Mouse (Mus musculus) bone marrow, adult 2 months (tissue): ENCODE results near the gene Dusp7. TPM values are rescaled to one million over a fixed set of nuclear protein-coding genes. Genes with fewer than 3 reads are reported as not detected.

Experiments
- H3K27ac ChIP-seq: fragments of 200-500 bp; 2 replicates; pipeline ENCODE4 v1.5.1; 2012; ENCODE audit warnings: low read depth, mild to moderate bottlenecking, control low read depth, inconsistent platforms, low read length; ENCODE audit not compliant: control insufficient read depth, poor library complexity, insufficient read depth
- H3K4me1 ChIP-seq: fragments of 200-500 bp; 2 replicates; pipeline ENCODE4 v1.6.1; 2011; ENCODE audit warnings: low read length; ENCODE audit not compliant: control insufficient read depth, insufficient read depth
- H3K4me3 ChIP-seq: fragments of 200-500 bp; replicated peaks from 2 replicates; pipeline ENCODE3; 2011; ENCODE audit warnings: mild to moderate bottlenecking, low read depth, low read length, control low read depth; ENCODE audit not compliant: control insufficient read depth
- CTCF ChIP-seq: fragments of 200-500 bp; IDR thresholded peaks from 2 replicates; pipeline ENCODE4 v1.5.1; 2011; ENCODE audit warnings: low read length, control low read depth; ENCODE audit not compliant: control insufficient read depth, insufficient read depth
- POLR2A ChIP-seq: fragments of 200-500 bp; IDR thresholded peaks from 2 replicates; pipeline ENCODE4 v1.6.1; 2011; ENCODE audit warnings: low read depth, mild to moderate bottlenecking, control low read depth, low read length, borderline replicate concordance; ENCODE audit not compliant: control insufficient read depth
- WGBS: fragments of 180-500 bp; shearing (Covaris S2); methylation state at CpG from one replicate; pipeline ENCODE4 v1.1.7; 2018; 5-methylcytosine and 5-hydroxymethylcytosine counted together
- polyA plus RNA-seq: library from polyadenylated mRNA; stranded (reverse); fragments of >200 nt; gene quantifications from 2 replicates; pipeline ENCODE4 v1.2.4, GENCODE M21; 2011; ENCODE audit warnings: low replicate concordance; ENCODE audit not compliant: missing spikeins, insufficient read depth, insufficient read length

The Dusp7 gene
- polyA plus RNA-seq, 1 experiment, result 11.6 TPM

DNA sequence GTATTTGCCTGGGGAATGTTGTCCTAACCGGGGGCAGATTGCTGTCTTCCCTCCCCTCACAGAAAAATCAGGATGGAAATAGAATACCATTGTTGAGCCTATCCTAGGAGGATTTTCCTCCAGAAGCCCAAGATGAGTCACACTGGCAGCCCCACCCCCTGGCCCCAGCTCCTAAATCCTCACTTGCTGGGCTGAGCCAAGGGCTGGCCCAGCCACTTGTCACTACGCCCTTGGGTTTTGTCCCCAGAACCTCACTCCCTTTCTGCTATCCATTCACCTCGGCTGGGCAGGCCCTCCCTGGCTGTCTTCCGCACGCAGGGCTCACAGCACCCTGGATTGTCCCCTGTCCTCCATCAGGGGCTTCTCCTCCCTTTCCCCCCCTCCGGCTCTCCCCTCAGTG, 23.3 kb upstream of the Dusp7 start:
- no peak overlapping the region for H3K27ac ChIP-seq
- TF ChIP-seq POLR2A, result no peak
- no peak for TF ChIP-seq CTCF
- H3K4me3 ChIP-seq, result no peak overlapping the region
- WGBS, result 77% methylated on average over 6 of the region's 6 CpGs
- no peaks in the 10 kb centered on the region for H3K4me1 ChIP-seq

DNA sequence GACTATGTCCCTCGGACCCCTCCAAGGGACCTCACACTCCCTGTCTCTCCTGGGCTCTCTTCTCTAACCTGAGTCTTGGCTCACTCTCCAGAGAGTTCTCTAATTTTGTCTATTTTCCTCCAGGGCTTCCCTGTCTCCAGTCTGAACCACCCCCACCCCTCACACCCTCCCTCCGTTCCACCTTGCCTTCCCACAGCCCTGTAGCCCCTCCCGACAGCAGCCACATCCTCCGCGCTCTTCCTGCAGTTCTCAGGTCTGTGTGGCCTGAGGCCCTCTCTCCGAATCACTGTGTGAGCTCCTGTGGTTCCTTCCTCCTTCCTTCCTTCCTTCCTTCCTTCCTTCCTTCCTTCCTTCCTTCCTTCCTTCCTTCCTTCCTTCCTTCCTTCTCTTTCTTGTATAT, 22.8 kb upstream of the Dusp7 start:
- Histone ChIP-seq H3K4me3 (no peak overlapping the region), H3K27ac (no peak overlapping the region), H3K4me1 (no peaks in the 10 kb centered on the region)
- TF ChIP-seq POLR2A, result no peak
- no peak for TF ChIP-seq CTCF
- 48% methylated on average over 6 of the region's 6 CpGs for WGBS

DNA sequence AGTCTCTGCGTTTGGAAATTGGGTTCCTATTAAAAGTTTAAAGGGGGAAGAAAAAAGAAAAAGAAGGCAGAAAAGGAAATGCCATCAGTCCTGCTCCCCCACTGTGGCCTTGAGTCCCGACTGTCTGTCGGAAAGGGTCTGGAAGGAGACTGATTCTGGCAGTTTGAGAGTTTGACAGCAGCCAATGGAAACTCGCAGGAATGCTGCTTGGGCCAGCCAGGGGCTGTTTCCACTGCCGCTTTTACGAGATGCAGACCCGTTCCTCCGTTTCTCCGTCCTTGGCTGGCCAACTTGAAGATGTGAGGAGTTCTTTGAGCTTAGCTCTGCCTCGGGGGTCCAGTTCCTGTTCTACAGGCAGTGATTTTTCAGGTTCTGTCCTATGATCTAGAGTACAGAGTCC, 20.2 kb upstream of the Dusp7 start:
- TF ChIP-seq CTCF (no peak), POLR2A (no peak)
- Histone ChIP-seq H3K4me3 (no peak overlapping the region), H3K27ac (no peak overlapping the region), H3K4me1 (no peaks in the 10 kb centered on the region)
- 90% methylated on average over 10 of the region's 10 CpGs for WGBS

DNA sequence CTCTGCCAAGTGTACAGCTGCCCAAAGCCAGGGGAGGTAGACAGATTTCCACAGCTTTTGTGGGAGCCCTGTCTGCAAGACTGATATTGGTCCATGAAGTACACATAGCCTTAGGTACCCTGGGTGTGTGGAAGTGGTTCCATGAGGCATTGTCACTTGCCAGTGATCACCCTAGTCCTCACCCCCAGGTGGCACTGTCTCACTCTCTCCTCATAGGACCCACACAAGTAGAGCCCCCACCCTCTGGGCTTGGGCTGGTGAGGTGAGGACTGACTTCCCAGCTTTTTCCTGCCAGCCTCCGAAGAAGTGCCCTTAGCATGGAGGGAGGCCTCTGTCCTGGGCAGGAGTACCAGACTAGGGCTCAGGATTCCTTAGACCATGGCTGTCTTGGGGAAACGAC, 19.4 kb upstream of the Dusp7 start:
- Histone ChIP-seq H3K4me1 (no peaks in the 10 kb centered on the region), H3K4me3 (no peak overlapping the region), H3K27ac (no peak overlapping the region)
- 61% methylated on average over 2 of the region's 2 CpGs for WGBS
- peak; percentile 66 for TF ChIP-seq CTCF
- no peak for TF ChIP-seq POLR2A

DNA sequence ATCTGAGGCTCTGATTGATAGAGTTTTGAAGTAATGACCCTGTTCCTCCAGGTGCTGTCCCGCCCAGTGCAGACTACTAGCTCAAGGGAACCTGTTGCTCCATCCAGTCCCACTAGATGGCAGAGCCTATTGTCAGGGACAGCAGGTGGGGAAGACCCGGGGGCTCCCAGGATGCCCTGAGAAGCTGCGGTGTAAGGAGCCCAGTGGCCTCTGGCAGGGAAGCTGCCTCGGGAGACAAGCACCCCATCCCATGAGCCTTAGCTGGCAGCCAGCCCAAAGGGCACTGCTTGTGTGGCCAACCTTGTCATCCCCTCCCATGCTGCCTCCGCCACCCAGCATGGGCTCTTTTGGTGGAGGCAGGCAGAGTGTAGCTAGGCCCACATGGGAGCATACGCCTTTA, 17.3 kb upstream of the Dusp7 start:
- no peak for TF ChIP-seq CTCF
- TF ChIP-seq POLR2A, result 0 out of 2 replicates have a peak, but pooled peaks have one; percentile 18
- Histone ChIP-seq H3K4me3 (no peak overlapping the region), H3K4me1 (no peaks in the 10 kb centered on the region), H3K27ac (no peak overlapping the region)
- WGBS, result 59% methylated on average over 6 of the region's 6 CpGs

DNA sequence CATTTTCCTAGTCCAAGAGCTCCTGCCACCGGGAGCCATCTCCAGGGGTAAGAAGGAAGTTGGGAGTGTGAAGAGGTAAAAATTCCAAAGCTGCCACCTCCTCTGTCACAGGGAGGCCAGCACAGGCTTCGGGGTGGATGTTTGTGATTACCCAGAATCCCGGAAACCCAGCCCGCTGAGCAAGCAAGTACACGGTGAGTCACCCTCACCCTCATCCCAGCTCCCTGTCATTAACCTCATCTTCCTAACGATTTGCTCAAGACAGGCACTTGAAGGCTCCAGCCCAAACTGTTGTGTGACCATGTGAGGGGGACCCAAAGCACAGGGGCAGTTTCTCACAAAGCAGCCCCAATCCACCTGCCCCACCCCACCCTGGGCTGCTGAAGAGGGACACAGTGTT, 14.7 kb upstream of the Dusp7 start:
- TF ChIP-seq POLR2A (no peak), CTCF (no peak)
- H3K4me1 ChIP-seq, result no peaks in the 10 kb centered on the region

DNA sequence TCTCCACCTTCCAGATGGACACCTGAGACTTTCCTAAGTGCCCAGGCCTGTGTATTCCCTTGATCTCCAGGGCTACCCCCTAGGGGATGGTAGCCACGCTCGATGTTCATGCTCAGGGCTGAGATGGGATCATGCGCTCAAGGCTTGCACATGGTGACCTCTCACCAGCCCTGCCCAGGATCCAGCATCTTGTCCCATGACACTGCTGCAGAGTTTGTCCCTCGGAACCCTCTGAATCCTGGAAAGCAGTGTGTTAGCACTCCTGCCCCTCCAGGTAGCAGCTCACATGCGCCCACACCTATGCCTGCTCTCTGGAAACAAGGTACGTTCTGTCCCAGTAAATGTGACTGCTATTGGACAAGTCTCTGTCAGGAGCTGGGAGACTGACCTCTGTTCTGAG, 13.6 kb upstream of the Dusp7 start:
- 92% methylated on average over 6 of the region's 6 CpGs for WGBS
- no peak for TF ChIP-seq CTCF
- no peak for TF ChIP-seq POLR2A

More for the DNA sequence above, 14.7 kb upstream of the Dusp7 start:
- WGBS, result 77% methylated on average over 6 of the region's 6 CpGs
- H3K4me3 ChIP-seq, result no peak overlapping the region
- no peak overlapping the region for H3K27ac ChIP-seq

DNA sequence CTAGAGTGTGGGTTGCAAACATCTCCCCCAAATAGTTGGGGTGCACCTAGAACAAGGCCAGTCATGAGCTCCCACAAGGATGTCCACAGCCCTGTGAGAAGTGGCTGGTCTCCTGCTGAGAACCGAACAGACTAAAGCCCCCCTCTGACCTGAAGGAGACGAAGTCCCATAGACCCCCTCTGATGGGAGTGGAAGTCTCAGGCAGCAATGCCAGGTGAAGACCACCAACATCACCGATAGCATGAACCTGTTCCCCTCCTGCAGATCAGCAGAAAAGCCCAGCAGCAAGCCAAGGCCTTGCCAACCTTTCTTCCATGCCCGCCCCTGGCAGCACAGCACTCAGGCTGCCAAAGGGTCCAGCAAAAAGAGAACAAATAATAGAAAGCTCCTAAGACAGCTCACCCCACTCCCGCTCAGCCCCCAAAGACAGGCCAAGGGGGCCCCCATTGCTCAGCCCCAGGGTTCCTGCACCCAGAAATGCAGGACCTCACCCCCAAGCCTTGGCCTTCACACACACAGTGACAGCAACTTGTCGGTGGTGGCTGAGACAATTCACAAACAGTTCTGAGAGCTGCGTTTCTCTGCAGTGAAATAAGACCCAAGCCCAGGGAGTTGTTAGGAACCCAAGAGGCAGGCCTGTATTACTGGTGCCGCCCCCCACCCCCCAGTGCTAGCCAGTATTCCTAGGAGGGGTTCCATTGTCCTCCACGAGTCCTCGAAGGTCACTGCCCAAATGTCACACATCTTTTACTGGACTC, 13.0 kb upstream of the Dusp7 start:
- no peaks in the 10 kb centered on the region for H3K4me1 ChIP-seq
- no peak for TF ChIP-seq CTCF
- no peak for TF ChIP-seq POLR2A
- no peak overlapping the region for H3K27ac ChIP-seq
- H3K4me3 ChIP-seq, result no peak overlapping the region
- WGBS, result 81% methylated on average over 10 of the region's 10 CpGs

More for the DNA sequence above, 13.6 kb upstream of the Dusp7 start:
- Histone ChIP-seq H3K4me3 (no peak overlapping the region), H3K4me1 (no peaks in the 10 kb centered on the region), H3K27ac (no peak overlapping the region)

DNA sequence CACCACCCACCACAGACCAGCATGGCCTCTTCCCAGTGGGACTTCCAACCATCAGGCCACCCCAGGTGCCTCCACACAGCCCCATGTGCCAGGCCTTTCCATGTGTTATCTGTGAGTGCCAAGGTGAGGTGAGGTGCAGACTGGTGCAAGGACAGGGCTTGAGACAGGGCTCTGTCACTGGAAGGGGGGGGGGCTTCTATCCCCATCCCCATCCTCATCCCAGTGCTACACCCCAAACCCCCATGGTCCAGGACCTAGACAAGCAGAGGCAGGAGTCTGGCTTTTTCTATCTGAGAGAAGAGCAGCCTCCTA, 12.5 kb upstream of the Dusp7 start:
- no peak overlapping the region for H3K27ac ChIP-seq
- H3K4me3 ChIP-seq, result no peak overlapping the region
- TF ChIP-seq CTCF (no peak), POLR2A (no peak)
- H3K4me1 ChIP-seq, result no peaks in the 10 kb centered on the region
